Mouse (Mus musculus) spleen, adult 2 months (tissue): ENCODE measurements around the gene Ppara.

ENCODE experiments used
- CTCF ChIP-seq: fragments of 200-500 bp; IDR thresholded peaks from 2 replicates; pipeline ENCODE4 v1.5.1; 2011; ENCODE audit warnings: mild to moderate bottlenecking, inconsistent platforms; ENCODE audit not compliant: insufficient read depth, insufficient read length, insufficient replicate concordance; ENCODE audit errors: extremely low read depth
- POLR2A ChIP-seq: fragments of 200-500 bp; IDR thresholded peaks from 2 replicates; pipeline ENCODE4 v1.6.1; 2011; ENCODE audit warnings: low read depth, low read length, inconsistent platforms

DNA sequence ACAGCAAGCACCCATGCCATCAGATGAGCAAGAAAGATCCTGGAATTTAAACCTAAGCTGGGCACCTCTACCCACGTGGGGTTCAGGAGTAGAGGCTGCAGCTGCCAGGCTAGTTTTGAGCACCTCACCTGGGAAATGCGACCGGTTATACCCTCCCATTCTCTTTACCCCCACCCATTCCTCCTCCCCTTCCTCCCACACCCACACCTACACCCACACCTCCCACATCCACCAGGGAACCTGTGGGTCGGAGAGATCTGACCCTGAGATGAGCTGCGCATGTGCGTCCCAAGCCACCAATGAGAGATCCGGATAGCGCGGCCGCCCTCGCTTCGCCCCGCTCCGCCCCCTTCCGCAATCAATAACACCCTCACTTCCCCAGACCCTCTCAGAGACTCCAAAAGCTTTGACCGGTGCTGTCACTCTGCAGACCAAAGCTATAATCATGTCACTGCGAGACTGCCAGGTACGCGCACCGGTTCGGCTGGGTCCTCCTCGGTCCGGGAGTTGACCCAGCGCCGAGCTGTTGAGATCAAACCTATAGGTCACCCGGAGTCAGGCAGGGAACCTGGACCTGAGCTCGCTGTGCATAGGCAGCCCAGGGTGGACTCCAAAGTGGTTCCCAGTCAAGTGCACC lies 97.3 kb downstream of the Ppara start, which contains the start of gene Ttc38:
- TF ChIP-seq CTCF (no peak), POLR2A (peak; percentile 84)
